Mouse (Mus musculus): ENCODE measurements around the gene Tat. TPM values are rescaled to one million over a fixed set of nuclear protein-coding genes. Genes with fewer than 3 reads are reported as not detected.
A peak's percentile ranks its signal among the peaks of the same experiment; 100 is the strongest.
"Not testable (repeated sequence)": the region's sequence is repeated elsewhere in the genome, so short reads cannot be mapped to it uniquely, and the experiment has no call there.

Tat gene
- polyA plus RNA-seq, 1 experiment from 2014 or later, result not detected

GRCm38 (mm10) chr8:110033771-110034170 is 43.5 kb downstream of the Tat start:
- not testable (repeated sequence) for H3K36me3 ChIP-seq; H3K9me3 ChIP-seq; H3K27me3 ChIP-seq (ENCODE audit: insufficient read depth, poor library complexity, severe bottlenecking); H3K27ac ChIP-seq; H3K4me3 ChIP-seq
- peaks cover 35% of the 10 kb centered on the region for H3K4me1 ChIP-seq
- peak; percentile 82 for DNase-seq (ENCODE audit: low spot score)
- 17% methylated on average over 8 of the region's 8 CpGs for WGBS

GRCm38 (mm10) chr8:110034331-110034730 is 44.1 kb downstream of the Tat start:
- 48% methylated on average over 4 of the region's 4 CpGs for WGBS
- Histone ChIP-seq H3K27ac (peak overlapping the region; percentile 76), H3K27me3 (ENCODE audit: insufficient read depth, poor library complexity, severe bottlenecking) (no peaks in the 10 kb centered on the region)

GRCm38 (mm10) chr8:110036156-110036555 is 45.9 kb downstream of the Tat start:
- no peaks in the 10 kb centered on the region for H3K9me3 ChIP-seq
- H3K27ac ChIP-seq, result 0 out of 2 replicates have a peak overlapping the region, but pooled peaks have one; percentile 16
- H3K36me3 ChIP-seq, result no peaks in the 10 kb centered on the region
- WGBS, result 67% methylated on average over 2 of the region's 2 CpGs
- DNase-seq (ENCODE audit: low spot score), result no peak
- H3K27me3 ChIP-seq (ENCODE audit: insufficient read depth, poor library complexity, severe bottlenecking), result no peaks in the 10 kb centered on the region
- no peak overlapping the region for H3K4me3 ChIP-seq
- H3K4me1 ChIP-seq, result peaks cover 46% of the 10 kb centered on the region

More at GRCm38 (mm10) chr8:110034331-110034730, 44.1 kb downstream of the Tat start:
- peaks cover 37% of the 10 kb centered on the region for H3K4me1 ChIP-seq
- no peak for DNase-seq (ENCODE audit: low spot score)
- no peaks in the 10 kb centered on the region for H3K36me3 ChIP-seq
- H3K9me3 ChIP-seq, result no peaks in the 10 kb centered on the region
- no peak overlapping the region for H3K4me3 ChIP-seq

DNA sequence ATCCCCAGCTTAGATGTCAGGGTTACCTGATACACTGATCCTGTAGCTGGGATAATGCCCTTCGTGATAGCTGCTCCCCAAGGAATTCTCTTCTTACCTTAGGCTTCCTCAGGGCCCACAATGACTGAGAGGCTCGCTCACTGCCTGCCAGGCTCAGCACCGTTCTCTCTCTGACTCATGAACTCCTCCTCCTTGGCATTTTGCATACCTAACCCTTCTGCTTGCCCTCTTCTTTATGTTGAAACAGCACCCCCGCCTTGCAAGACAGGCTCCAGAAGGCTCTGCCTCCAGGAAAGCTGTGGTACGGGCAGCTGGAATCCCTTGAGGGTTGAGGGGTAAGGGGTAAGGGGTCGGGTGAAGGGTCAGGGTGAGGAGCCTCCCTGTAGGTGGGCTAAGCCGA is 49.0 kb downstream of the Tat start:
- Histone ChIP-seq H3K27me3 (ENCODE audit: insufficient read depth, poor library complexity, severe bottlenecking) (no peaks in the 10 kb centered on the region), H3K36me3 (no peaks in the 10 kb centered on the region), H3K9me3 (no peaks in the 10 kb centered on the region), H3K4me1 (peaks cover 41% of the 10 kb centered on the region), H3K27ac (no peak overlapping the region), H3K4me3 (no peak overlapping the region)
- 43% methylated on average over 7 of the region's 7 CpGs for WGBS
- DNase-seq (ENCODE audit: low spot score), result no peak

DNA sequence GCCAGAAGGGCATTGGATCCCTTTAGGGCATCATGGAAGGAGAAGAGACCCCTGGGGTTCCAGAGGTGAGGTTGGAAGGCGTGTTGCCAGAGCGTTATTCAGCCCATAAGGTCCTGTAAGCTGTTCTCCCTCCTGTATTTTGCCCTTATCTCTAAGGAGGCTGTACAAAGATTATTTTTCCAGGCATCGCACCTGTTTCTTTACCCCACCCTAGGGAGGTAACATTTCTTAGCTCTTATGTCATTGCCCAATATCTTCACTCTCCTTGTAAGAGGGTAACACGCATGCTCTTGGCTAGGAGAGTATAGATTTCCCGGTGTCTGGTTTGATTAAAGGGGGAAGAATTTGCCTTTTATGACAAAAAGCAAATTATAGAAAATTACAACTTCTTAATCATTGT is 49.4 kb downstream of the Tat start, which contains the start of gene Chst4:
Gene Chst4 (minus strand): TSS at position 82 of the 400 bp plus-strand sequence.
- H3K27ac ChIP-seq, result no peak within 1 kb of the TSS
- H3K4me3 ChIP-seq, result no peak within 1 kb of the TSS
- 74% methylated on average over 5 of the region's 5 CpGs for WGBS
- H3K36me3 ChIP-seq, result no peaks in the 10 kb centered on the region
- H3K4me1 ChIP-seq, result peaks cover 36% of the 10 kb centered on the region
- H3K9me3 ChIP-seq, result no peaks in the 10 kb centered on the region
- no peaks in the 10 kb centered on the region for H3K27me3 ChIP-seq (ENCODE audit: insufficient read depth, poor library complexity, severe bottlenecking)
- no peak for DNase-seq (ENCODE audit: low spot score)

- DNase-seq (ENCODE audit: low spot score), result no peak
- Histone ChIP-seq H3K36me3 (no peaks in the 10 kb centered on the region), H3K4me1 (peaks cover 35% of the 10 kb centered on the region), H3K27me3 (ENCODE audit: insufficient read depth, poor library complexity, severe bottlenecking) (no peaks in the 10 kb centered on the region), H3K27ac (no peak overlapping the region), H3K9me3 (no peaks in the 10 kb centered on the region), H3K4me3 (no peak overlapping the region)
- WGBS, result 62% methylated on average over 4 of the region's 4 CpGs
Measured at GRCm38 (mm10) chr8:110040509-110040908, 50.3 kb downstream of the Tat start.

Other genes starting within 250 kb of the Tat start
- 38.9 and 43.3 TPM in 2 replicates for gene Ap1g1, start 211.9 kb upstream of the Tat start, polyA plus RNA-seq (2016; fragmentation: Nextera tagmentation; extraction: Ambion mirVana)
- 1.6 and 2.2 TPM in 2 replicates for gene Phlpp2, start 121.9 kb upstream of the Tat start, polyA plus RNA-seq (2016; fragmentation: Nextera tagmentation; extraction: Ambion mirVana)
- 0.10 and 0.68 TPM in 2 replicates for gene Marveld3, start 28.2 kb upstream of the Tat start, polyA plus RNA-seq (2016; fragmentation: Nextera tagmentation; extraction: Ambion mirVana)
- gene Chst4, start 49.3 kb downstream of the Tat start, polyA plus RNA-seq (2016; fragmentation: Nextera tagmentation; extraction: Ambion mirVana), result 0.15 TPM in 1 of 2 replicates, not detected in the other
- 6.3 and 6.7 TPM in 2 replicates for gene Zfp612, start 89.3 kb downstream of the Tat start, polyA plus RNA-seq (2016; fragmentation: Nextera tagmentation; extraction: Ambion mirVana)
- not detected in 2 replicates for gene Gm21964, start 110.8 kb downstream of the Tat start, polyA plus RNA-seq (2016; fragmentation: Nextera tagmentation; extraction: Ambion mirVana)
- not detected in 2 replicates for gene Gm17720, start 112.3 kb downstream of the Tat start, polyA plus RNA-seq (2016; fragmentation: Nextera tagmentation; extraction: Ambion mirVana)
- gene Calb2, start 177.8 kb downstream of the Tat start, polyA plus RNA-seq (2016; fragmentation: Nextera tagmentation; extraction: Ambion mirVana), result 0.48 and 1.5 TPM in 2 replicates
- gene Cmtr2, start 225.2 kb downstream of the Tat start, polyA plus RNA-seq (2016; fragmentation: Nextera tagmentation; extraction: Ambion mirVana), result 6.4 and 7.6 TPM in 2 replicates